Mouse (Mus musculus) intestine, postnatal 0 days (tissue): ENCODE measurements around the gene Nfatc3. TPM values are rescaled to one million over a fixed set of nuclear protein-coding genes. Genes with fewer than 3 reads are reported as not detected.
A peak's percentile ranks its signal among the peaks of the same experiment; 100 is the strongest.

Experiments
- ATAC-seq: fragments of 200-750 bp; cut with Nextera tagmentation; 2 replicates; pipeline ENCODE4 v1.8.0; 2017; ENCODE audit warnings: mild to moderate bottlenecking, moderate TSS enrichment, moderate library complexity
- H3K27ac ChIP-seq: fragments of 300-500 bp; sonication (generic); 2 replicates; pipeline ENCODE4 v1.5.1; 2014; ENCODE audit warnings: mild to moderate bottlenecking, low read depth, low read length, moderate library complexity
- H3K27me3 ChIP-seq: fragments of 300-500 bp; sonication (generic); replicated peaks from 2 replicates; pipeline ENCODE4 v1.6.1; 2014; ENCODE audit warnings: low read length, mixed read lengths; ENCODE audit not compliant: control insufficient read depth, insufficient read depth
- H3K36me3 ChIP-seq: fragments of 300-500 bp; sonication (generic); 2 replicates; pipeline ENCODE4 v1.6.1; 2014; ENCODE audit warnings: mild to moderate bottlenecking, moderate library complexity; ENCODE audit not compliant: control insufficient read depth, insufficient read depth
- H3K4me1 ChIP-seq: fragments of 300-500 bp; sonication (generic); replicated peaks from 2 replicates; pipeline ENCODE4 v1.6.1; 2014; ENCODE audit warnings: antibody characterized with exemption, low read length, mixed read lengths; ENCODE audit not compliant: control insufficient read depth, insufficient read depth
- H3K4me2 ChIP-seq: fragments of 300-500 bp; sonication (generic); replicated peaks from 2 replicates; pipeline ENCODE4 v1.6.1; 2014; ENCODE audit warnings: low read depth, mild to moderate bottlenecking, moderate library complexity
- H3K4me3 ChIP-seq: fragments of 300-500 bp; sonication (generic); 2 replicates; pipeline ENCODE4 v1.5.1; 2014; ENCODE audit warnings: low read depth, low read length
- H3K9ac ChIP-seq: fragments of 300-500 bp; sonication (generic); 2 replicates; pipeline ENCODE4 v1.6.1; 2014; ENCODE audit warnings: mild to moderate bottlenecking, low read depth, low read length
- H3K9me3 ChIP-seq: fragments of 300-500 bp; sonication (generic); 2 replicates; pipeline ENCODE4 v1.6.1; 2016; ENCODE audit warnings: mixed run types; ENCODE audit not compliant: control insufficient read depth
- CTCF ChIP-seq: sonication (generic); IDR thresholded peaks from 2 replicates; pipeline ENCODE4 v1.5.1; 2016; ENCODE audit warnings: low read depth, mild to moderate bottlenecking, control low read depth, antibody characterized with exemption, moderate library complexity
- WGBS: fragments of 180-500 bp; shearing (Covaris S2); extraction: QIAGEN DNeasy Blood & Tissue Kit; methylation state at CpG from one replicate; pipeline ENCODE4 v1.1.7; 2014; 5-methylcytosine and 5-hydroxymethylcytosine counted together
- polyA plus RNA-seq: library from polyadenylated mRNA; unstranded; fragments of >200 nt; fragmentation: Nextera tagmentation; extraction: Ambion mirVana; gene quantifications from 2 replicates; pipeline ENCODE4 v1.2.1, GENCODE M21; 2015

Nfatc3 gene
- polyA plus RNA-seq, 1 experiment from 2014 or later: 3.1 TPM

DNA sequence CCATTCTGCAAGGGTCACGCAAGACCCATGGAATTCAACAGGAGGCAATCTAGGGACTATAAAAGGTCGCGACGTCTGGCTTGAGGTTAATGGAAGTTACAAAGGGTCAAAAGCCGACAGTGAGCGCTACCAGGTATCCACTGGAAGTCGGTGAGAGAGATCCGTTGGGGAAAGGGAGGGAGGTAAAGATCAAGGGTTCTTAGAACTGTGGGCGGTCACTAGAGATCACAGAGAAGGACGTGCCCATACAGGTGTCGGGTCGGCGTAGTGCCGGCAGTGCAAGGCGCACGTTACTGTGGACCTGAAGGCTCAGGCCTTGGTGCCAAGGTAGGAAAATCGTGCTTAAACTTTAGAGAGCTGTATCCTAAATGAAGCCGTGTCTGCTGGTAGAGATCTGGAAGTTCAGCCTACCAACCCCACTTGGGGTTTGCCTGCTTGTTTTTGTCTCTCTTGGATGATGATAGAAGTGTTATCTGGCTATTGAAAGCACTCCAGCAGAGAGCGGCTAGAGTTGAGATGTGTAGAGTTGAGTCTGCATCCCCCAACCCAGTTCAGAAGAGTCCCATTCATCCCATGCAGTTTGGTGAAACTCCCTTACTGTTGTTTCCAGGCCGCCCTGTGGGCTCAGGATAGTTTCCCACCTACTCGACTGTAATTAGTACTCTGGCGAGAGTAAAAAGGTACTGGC is 78.7 kb downstream of the Nfatc3 start:
- H3K9ac ChIP-seq: peak overlapping the region; percentile 58; the same call in 1 of the 2 replicates

DNA sequence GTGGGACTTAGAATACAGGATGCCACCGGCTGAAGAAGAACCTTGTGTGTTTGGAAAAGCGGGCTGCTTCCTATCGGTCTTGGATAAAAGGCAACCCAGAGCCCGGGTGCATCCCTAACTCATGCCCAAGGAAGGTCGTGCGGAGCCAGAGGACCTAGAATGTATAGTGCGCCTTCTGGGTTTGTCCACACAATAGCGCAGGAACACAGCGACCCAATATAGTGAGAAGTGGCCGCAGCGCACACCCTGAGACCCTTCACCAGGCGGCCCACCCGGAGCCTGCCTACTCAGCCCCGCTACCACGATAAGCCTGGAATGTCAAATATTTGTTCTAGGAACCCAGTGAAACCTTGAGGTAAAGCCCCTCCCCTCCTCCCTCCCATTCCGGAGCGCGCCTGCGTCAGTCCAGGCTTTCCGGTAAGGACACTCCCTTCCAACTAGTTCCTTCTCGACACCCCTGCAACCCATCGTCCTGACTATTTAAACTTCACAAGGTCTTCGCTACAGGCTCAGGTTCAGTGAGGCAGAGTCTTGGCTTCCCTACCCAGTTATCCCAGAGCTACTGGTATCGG is 79.4 kb downstream of the Nfatc3 start:
- Histone ChIP-seq H3K9me3 (no peaks in the 10 kb centered on the region), H3K4me1 (0 out of 2 replicates have a peak, but pooled peaks cover 3% of the 10 kb centered on the region), H3K27ac (peak overlapping the region; percentile 51; the same call in 1 of the 2 replicates), H3K27me3 (0 out of 2 replicates have a peak, but pooled peaks cover 3% of the 10 kb centered on the region), H3K9ac (peak overlapping the region; percentile 45; the same call in 1 of the 2 replicates), H3K4me3 (peak overlapping the region; percentile 54), H3K36me3 (peaks cover 8% of the 10 kb centered on the region), H3K4me2 (peak overlapping the region; percentile 82)
- TF ChIP-seq CTCF: no peak
- WGBS: under 1% methylated on average over 24 of the region's 24 CpGs
- no peak for ATAC-seq

More for the DNA sequence above, 78.7 kb downstream of the Nfatc3 start:
- 8% methylated on average over 22 of the region's 22 CpGs for WGBS
- ATAC-seq: no peak
- TF ChIP-seq CTCF: no peak
- H3K4me1 ChIP-seq: 0 out of 2 replicates have a peak, but pooled peaks cover 3% of the 10 kb centered on the region
- peak overlapping the region; percentile 54 for H3K4me3 ChIP-seq
- H3K27ac ChIP-seq: peak overlapping the region; percentile 87
- no peaks in the 10 kb centered on the region for H3K9me3 ChIP-seq
- H3K4me2 ChIP-seq: peak overlapping the region; percentile 82
- peaks cover 15% of the 10 kb centered on the region for H3K36me3 ChIP-seq
- 0 out of 2 replicates have a peak, but pooled peaks cover 3% of the 10 kb centered on the region for H3K27me3 ChIP-seq

DNA sequence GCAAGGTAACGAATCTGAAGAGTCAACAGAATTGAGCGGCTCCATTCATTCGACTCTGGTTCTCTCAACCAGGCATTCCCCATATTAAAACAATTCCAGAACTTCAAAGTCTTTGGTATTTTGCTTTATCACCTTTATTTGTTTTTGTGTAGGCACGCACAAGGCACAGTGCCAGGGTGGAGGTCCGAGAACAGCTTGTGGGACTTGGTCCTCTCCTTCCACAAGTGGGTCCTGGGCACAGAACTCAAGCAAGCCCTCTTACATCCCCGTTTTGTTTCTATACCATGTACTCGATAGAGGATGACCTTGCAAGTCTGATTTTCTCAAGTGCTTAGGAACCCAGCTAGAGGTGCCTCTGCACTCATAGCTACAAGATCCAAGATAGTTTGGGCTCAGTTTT is 80.0 kb downstream of the Nfatc3 start:
- Histone ChIP-seq H3K27ac (peak overlapping the region; percentile 47; the same call in 1 of the 2 replicates), H3K27me3 (0 out of 2 replicates have a peak, but pooled peaks cover 3% of the 10 kb centered on the region), H3K9me3 (no peaks in the 10 kb centered on the region), H3K4me2 (peak overlapping the region; percentile 82), H3K36me3 (0 out of 2 replicates have a peak, but pooled peaks cover 3% of the 10 kb centered on the region), H3K9ac (peak overlapping the region; percentile 45; the same call in 1 of the 2 replicates), H3K4me3 (peak overlapping the region; percentile 54), H3K4me1 (0 out of 2 replicates have a peak, but pooled peaks cover 3% of the 10 kb centered on the region)
- TF ChIP-seq CTCF: no peak
- no peak for ATAC-seq
- 10% methylated on average over 7 of the region's 7 CpGs for WGBS

DNA sequence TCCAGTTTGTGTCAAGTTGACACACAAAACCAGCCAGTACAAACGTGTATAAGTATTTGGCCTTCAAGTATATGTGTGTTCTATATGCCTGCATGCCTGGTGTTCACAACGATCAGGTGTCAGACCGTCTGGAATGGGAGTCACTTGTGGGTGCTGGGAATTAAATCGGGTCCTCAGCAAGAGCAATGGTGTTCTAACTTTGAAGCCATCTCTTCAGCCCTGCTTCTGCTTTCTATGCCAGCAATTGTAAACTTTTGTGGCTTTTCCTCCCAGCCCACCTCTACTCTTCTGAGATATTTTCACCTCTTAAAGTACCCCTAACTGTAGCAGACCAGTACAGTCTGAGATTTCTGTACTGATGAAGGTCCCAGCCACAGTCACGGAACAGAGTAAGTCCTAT is 81.6 kb downstream of the Nfatc3 start:
- no peaks in the 10 kb centered on the region for H3K4me1 ChIP-seq
- H3K27me3 ChIP-seq: 0 out of 2 replicates have a peak, but pooled peaks cover 3% of the 10 kb centered on the region
- no peak for TF ChIP-seq CTCF
- H3K27ac ChIP-seq: no peak overlapping the region
- no peaks in the 10 kb centered on the region for H3K9me3 ChIP-seq
- H3K4me3 ChIP-seq: no peak overlapping the region
- 73% methylated on average over 5 of the region's 5 CpGs for WGBS
- no peak overlapping the region for H3K4me2 ChIP-seq
- no peak for ATAC-seq
- no peak overlapping the region for H3K9ac ChIP-seq
- H3K36me3 ChIP-seq: no peaks in the 10 kb centered on the region

DNA sequence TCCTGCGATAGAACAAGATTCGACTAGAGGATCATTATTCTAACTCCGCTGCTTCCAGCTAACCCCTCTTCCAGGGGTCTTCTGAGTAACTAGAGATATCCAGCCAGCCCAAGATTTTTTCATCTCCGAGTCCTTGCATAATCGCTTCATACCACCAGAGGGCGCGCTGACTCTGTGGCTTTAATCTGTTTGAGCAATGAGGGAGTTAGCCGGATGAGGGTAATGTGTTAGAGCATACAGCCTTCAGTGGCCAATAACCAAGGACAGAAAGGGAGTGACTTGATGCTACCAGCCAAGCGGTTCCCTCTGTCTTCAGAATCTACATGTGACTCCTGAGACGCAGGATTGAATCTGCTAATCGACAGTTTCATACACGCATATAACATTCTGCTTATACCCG is 82.1 kb downstream of the Nfatc3 start:
- 6% methylated on average over 13 of the region's 13 CpGs for WGBS
- ATAC-seq: no peak
- H3K36me3 ChIP-seq: no peaks in the 10 kb centered on the region
- no peak overlapping the region for H3K9ac ChIP-seq
- H3K4me3 ChIP-seq: no peak overlapping the region
- no peaks in the 10 kb centered on the region for H3K9me3 ChIP-seq
- H3K4me2 ChIP-seq: no peak overlapping the region
- no peaks in the 10 kb centered on the region for H3K4me1 ChIP-seq
- TF ChIP-seq CTCF: peak; percentile 99
- 0 out of 2 replicates have a peak, but pooled peaks cover 1% of the 10 kb centered on the region for H3K27me3 ChIP-seq
- H3K27ac ChIP-seq: no peak overlapping the region

DNA sequence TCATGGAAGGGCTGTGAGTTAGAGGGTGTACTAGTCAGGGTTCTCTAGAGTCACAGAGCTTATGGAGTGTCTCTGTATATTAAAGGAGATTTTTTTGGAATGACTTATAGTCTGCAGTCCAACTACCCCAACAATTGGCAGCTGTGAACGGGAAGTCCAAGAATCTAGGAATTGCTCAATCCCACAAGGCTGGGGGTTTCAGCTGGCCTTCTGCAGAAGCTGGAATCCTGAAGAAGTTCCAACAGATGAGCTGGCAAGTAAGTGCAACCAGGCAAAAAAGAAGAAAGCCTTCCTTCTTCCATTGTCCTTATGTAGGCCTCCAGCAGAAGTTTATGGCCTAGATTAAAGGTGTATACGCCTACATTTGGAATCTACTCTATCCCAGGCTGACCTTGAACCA is 86.7 kb downstream of the Nfatc3 start:
- Histone ChIP-seq H3K27me3 (no peaks in the 10 kb centered on the region), H3K9me3 (no peaks in the 10 kb centered on the region), H3K27ac (no peak overlapping the region), H3K4me1 (no peaks in the 10 kb centered on the region), H3K4me2 (no peak overlapping the region), H3K4me3 (no peak overlapping the region), H3K9ac (no peak overlapping the region), H3K36me3 (no peaks in the 10 kb centered on the region)
- no peak for TF ChIP-seq CTCF
- WGBS: 52% methylated on average over 2 of the region's 2 CpGs
- no peak for ATAC-seq
